ENCODE assay signal across 17 mouse cellular contexts in genomic region chr10:117670791-117671190, GRCm38 (mm10).
"Had no signal": no experiment of that assay in that cellular context is flagged by ENCODE, and none has a peak within 500 bp of the region (broad histone marks: within the 10 kb centered on the region; RNA-seq: fewer than 3 reads in every experiment).

No protein-coding gene starts in this region.

- DNase-seq: lung, adult 2 months; lung, postnatal 14 days; lung, postnatal 36 days; right cerebral cortex, postnatal 14 days; thymus, adult 2 months; thymus, postnatal 25 days; thymus, postnatal 4 days had no signal

- H3K27ac ChIP-seq: lung, embryonic 15.5 days; macrophage; midbrain, embryonic 13.5 days; midbrain, embryonic 15.5 days; neural tube, embryonic 12.5 days; stomach, postnatal 0 days had no signal

- H3K27me3 ChIP-seq: lung, embryonic 15.5 days; midbrain, embryonic 15.5 days; neural tube, embryonic 12.5 days; stomach, embryonic 15.5 days had no signal

- ATAC-seq: lung, postnatal 0 days; midbrain, embryonic 13.5 days; midbrain, embryonic 15.5 days had no signal

- H3K9me3 ChIP-seq: lung, embryonic 15.5 days; midbrain, embryonic 13.5 days; midbrain, embryonic 15.5 days; neural tube, embryonic 12.5 days; stomach, embryonic 15.5 days had no signal

- H3K36me3 ChIP-seq: lung, embryonic 15.5 days; midbrain, embryonic 13.5 days; midbrain, embryonic 15.5 days; neural tube, embryonic 12.5 days; stomach, embryonic 15.5 days had no signal

- H3K4me2 ChIP-seq: lung, embryonic 15.5 days; midbrain, embryonic 11.5 days; midbrain, embryonic 13.5 days; midbrain, embryonic 15.5 days; neural tube, embryonic 12.5 days; stomach, embryonic 15.5 days had no signal

- H3K9ac ChIP-seq: lung, embryonic 15.5 days; midbrain, embryonic 13.5 days; midbrain, embryonic 15.5 days; neural tube, embryonic 12.5 days; stomach, embryonic 15.5 days had no signal

- H3K4me1 ChIP-seq: midbrain, embryonic 13.5 days; midbrain, embryonic 15.5 days had no signal

- H3K4me3 ChIP-seq: lung, embryonic 15.5 days; megakaryocyte, embryonic 14.5 days; midbrain, embryonic 13.5 days; midbrain, embryonic 15.5 days; neural tube, embryonic 12.5 days; stomach, embryonic 15.5 days had no signal
